Mouse (Mus musculus) bone marrow macrophage, adult 2 months (primary cell): ENCODE results near the gene Tmem151b. TPM values are rescaled to one million over a fixed set of nuclear protein-coding genes. Genes with fewer than 3 reads are reported as not detected.

Source experiments
- H3K27ac ChIP-seq: 2 replicates; pipeline ENCODE4 v1.5.1; 2012; ENCODE audit warnings: low read depth, low read length; ENCODE audit not compliant: insufficient read depth
- H3K4me1 ChIP-seq: 2 replicates; pipeline ENCODE4 v1.6.1; 2012; ENCODE audit warnings: low read length; ENCODE audit not compliant: control insufficient read depth, insufficient read depth
- H3K4me3 ChIP-seq: 2 replicates; pipeline ENCODE4 v1.5.1; 2012; ENCODE audit warnings: mild to moderate bottlenecking, low read length, moderate library complexity; ENCODE audit not compliant: insufficient read depth
- CTCF ChIP-seq: IDR thresholded peaks from 2 replicates; pipeline ENCODE4 v1.5.1; 2012; ENCODE audit warnings: low read depth, mild to moderate bottlenecking, low read length, moderate library complexity
- POLR2A ChIP-seq: IDR thresholded peaks from 2 replicates; pipeline ENCODE4 v1.6.1; 2012; ENCODE audit warnings: mild to moderate bottlenecking, low read depth, low read length, borderline replicate concordance
- polyA plus RNA-seq: library from polyadenylated mRNA; stranded (reverse); fragments of >200 nt; gene quantifications from 2 replicates; pipeline ENCODE4 v1.2.4, GENCODE M21; 2012; ENCODE audit not compliant: missing spikeins, insufficient read depth, insufficient read length

The Tmem151b gene
- polyA plus RNA-seq, 1 experiment: not detected

GRCm38 (mm10) chr17:45495398-45495797 lies 54.1 kb downstream of the Tmem151b start:
- Histone ChIP-seq H3K27ac (no peak overlapping the region), H3K4me3 (no peak overlapping the region), H3K4me1 (no peaks in the 10 kb centered on the region; the same call in 1 of the 2 replicates)
- TF ChIP-seq CTCF: no peak
- no peak for TF ChIP-seq POLR2A

Other genes with a start within 250 kb of the Tmem151b start
- gene Cdc5l, start 115.9 kb downstream of the Tmem151b start, polyA plus RNA-seq: 54.0 and 55.4 TPM in 2 replicates
- gene Spats1, start 74.3 kb downstream of the Tmem151b start, polyA plus RNA-seq: not detected in 2 replicates
- 4.8 and 5.0 TPM in 2 replicates for gene Aars2, start 42.8 kb downstream of the Tmem151b start, polyA plus RNA-seq
- not detected in 2 replicates for gene Tcte1, start 26.2 kb downstream of the Tmem151b start, polyA plus RNA-seq
- 27.0 and 30.8 TPM in 2 replicates for gene Nfkbie, start 6.0 kb upstream of the Tmem151b start, polyA plus RNA-seq
- gene Slc35b2, start 14.2 kb upstream of the Tmem151b start, polyA plus RNA-seq: 73.7 and 83.1 TPM in 2 replicates
- gene Hsp90ab1, start 23.6 kb upstream of the Tmem151b start, polyA plus RNA-seq: 586 and 617 TPM in 2 replicates
- gene Slc29a1, start 49.9 kb upstream of the Tmem151b start, polyA plus RNA-seq: 88.6 and 93.9 TPM in 2 replicates
- not detected in 2 replicates for gene Mymx, start 52.4 kb upstream of the Tmem151b start, polyA plus RNA-seq
- 1.5 and 1.7 TPM in 2 replicates for gene Capn11, start 109.6 kb upstream of the Tmem151b start, polyA plus RNA-seq
- 73.3 and 73.4 TPM in 2 replicates for gene Mrpl14, start 136.6 kb upstream of the Tmem151b start, polyA plus RNA-seq
- 20.0 and 21.2 TPM in 2 replicates for gene Tmem63b, start 137.2 kb upstream of the Tmem151b start, polyA plus RNA-seq
- gene 1600014C23Rik, start 184.2 kb upstream of the Tmem151b start, polyA plus RNA-seq: not detected in 2 replicates